Mouse (Mus musculus) stomach, postnatal 0 days (tissue): ENCODE measurements around the gene Mast4.

Source experiments
- CTCF ChIP-seq: IDR thresholded peaks from 2 replicates; pipeline ENCODE4 v1.5.1; 2016; ENCODE audit warnings: antibody characterized with exemption, low read depth, mild to moderate bottlenecking, moderate library complexity
- EP300 ChIP-seq: optimal IDR thresholded peaks from 2 replicates; pipeline ENCODE3; 2016; ENCODE audit warnings: antibody characterized with exemption

DNA sequence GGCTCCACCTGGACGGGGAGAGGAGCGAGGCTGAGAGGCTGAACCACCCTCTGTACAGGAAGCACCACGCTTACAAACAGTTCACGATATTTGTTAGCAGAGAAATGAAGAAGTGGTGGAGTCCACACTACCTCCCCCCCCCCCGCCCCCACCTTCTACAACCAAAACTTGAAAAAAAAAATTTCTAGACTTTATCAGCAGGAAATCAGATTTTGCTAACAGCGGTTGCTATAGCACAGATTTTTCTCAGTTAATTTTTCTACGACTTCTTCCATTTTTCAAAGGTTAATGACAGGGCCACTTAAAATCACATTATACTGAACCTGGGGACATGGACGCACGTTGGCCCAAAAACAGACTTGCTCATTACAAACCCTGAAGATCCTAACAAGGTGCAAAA is 572.9 kb downstream of the Mast4 start:
- TF ChIP-seq EP300 (no peak), CTCF (no peak)
